Mouse (Mus musculus) myocyte (in vitro differentiated cells): ENCODE data around the gene Fam168a. TPM values are rescaled to one million over a fixed set of nuclear protein-coding genes. Genes with fewer than 3 reads are reported as not detected.

Experiments used
- H3K27me3 ChIP-seq: one replicate; pipeline ENCODE4 v1.6.1; 2011; ENCODE audit not compliant: control insufficient read depth, insufficient read depth, insufficient read length
- H3K36me3 ChIP-seq: one replicate; pipeline ENCODE4 v1.6.1; 2011; ENCODE audit not compliant: control insufficient read depth, insufficient read depth
- H3K4me2 ChIP-seq: one replicate; pipeline ENCODE4 v1.6.1; 2011; ENCODE audit warnings: low read depth, control low read depth
- H3K4me3 ChIP-seq: one replicate; pipeline ENCODE4 v1.5.1; 2011; ENCODE audit warnings: mild to moderate bottlenecking, control low read depth, moderate library complexity
- H3K79me2 ChIP-seq: one replicate; pipeline ENCODE4 v1.6.1; 2011; ENCODE audit not compliant: control insufficient read depth, insufficient read depth
- H3ac ChIP-seq: one replicate; pipeline ENCODE4 v1.6.1; 2011; ENCODE audit not compliant: control insufficient read depth, insufficient read length
- CEBPB ChIP-seq: IDR thresholded peaks from 2 replicates; pipeline ENCODE4 v1.6.1; 2011; ENCODE audit warnings: mild to moderate bottlenecking, moderate library complexity; ENCODE audit not compliant: poor library complexity, insufficient read depth, severe bottlenecking
- E2F4 ChIP-seq: IDR thresholded peaks from one replicate; pipeline ENCODE4 v1.6.1; 2011; ENCODE audit warnings: mild to moderate bottlenecking, control low read depth, moderate library complexity; ENCODE audit not compliant: insufficient read depth
- MAX ChIP-seq: IDR thresholded peaks from one replicate; pipeline ENCODE4 v1.6.1; 2011; ENCODE audit warnings: low read depth, mild to moderate bottlenecking, control low read depth
- MYOD1 ChIP-seq, 3 experiments: IDR thresholded peaks; one replicate each; pipeline ENCODE4 v1.6.1; 2011; ENCODE audit warnings: control low read depth in 2 of 3, low read depth in 2 of 3, mild to moderate bottlenecking in 2 of 3, moderate library complexity in 1 of 3; ENCODE audit not compliant: insufficient read length in 2 of 3, control insufficient read depth in 1 of 3
- MYOG ChIP-seq, 3 experiments: IDR thresholded peaks; one replicate each; pipeline ENCODE4 v1.6.1; 2011; ENCODE audit warnings: control low read depth in 2 of 3, low read depth in 2 of 3, mild to moderate bottlenecking in 2 of 3; ENCODE audit not compliant: insufficient read length in 2 of 3, control insufficient read depth in 1 of 3, insufficient read depth in 1 of 3
- POLR2A ChIP-seq: IDR thresholded peaks from one replicate; pipeline ENCODE4 v1.6.1; 2011; ENCODE audit warnings: low read depth, mild to moderate bottlenecking, control low read depth, moderate library complexity; ENCODE audit not compliant: insufficient read length
- POLR2AphosphoS2 ChIP-seq: IDR thresholded peaks from one replicate; pipeline ENCODE4 v1.6.1; 2011; ENCODE audit warnings: low read depth, control low read depth; ENCODE audit not compliant: insufficient read length
- REST ChIP-seq: IDR thresholded peaks from one replicate; pipeline ENCODE4 v1.6.1; 2011; ENCODE audit warnings: mild to moderate bottlenecking, control low read depth, moderate library complexity; ENCODE audit not compliant: insufficient read depth, insufficient read length
- SRF ChIP-seq: IDR thresholded peaks from one replicate; pipeline ENCODE4 v1.6.1; 2011; ENCODE audit warnings: low read depth; ENCODE audit not compliant: control insufficient read depth, insufficient read length
- TCF12 ChIP-seq: IDR thresholded peaks from one replicate; pipeline ENCODE4 v1.6.1; 2011; ENCODE audit warnings: mild to moderate bottlenecking, control low read depth; ENCODE audit not compliant: poor library complexity, insufficient read depth, severe bottlenecking
- TCF3 ChIP-seq: IDR thresholded peaks from one replicate; pipeline ENCODE4 v1.6.1; 2011; ENCODE audit warnings: low read depth, control low read depth; ENCODE audit not compliant: insufficient read length
- USF1 ChIP-seq: IDR thresholded peaks from one replicate; pipeline ENCODE4 v1.6.1; 2011; ENCODE audit warnings: low read depth, mild to moderate bottlenecking, control low read depth, moderate library complexity
- polyA plus RNA-seq: library from polyadenylated mRNA; unstranded; fragments of >200 nt; fragmentation: generic; extraction: Trizol; gene quantifications from one replicate; pipeline ENCODE4 v1.2.1, GENCODE M21; 2012; ENCODE audit warnings: missing spikeins

The Fam168a gene
- polyA plus RNA-seq, 1 experiment, result 21.7 TPM

- TF ChIP-seq CEBPB, result no peak
- no peak for TF ChIP-seq POLR2AphosphoS2
- no peak for TF ChIP-seq TCF3
- TF ChIP-seq SRF, result no peak
- no peak for TF ChIP-seq USF1
- Histone ChIP-seq H3K36me3 (no peaks in the 10 kb centered on the region), H3K4me3 (no peak overlapping the region), H3ac (no peak overlapping the region), H3K27me3 (no peaks in the 10 kb centered on the region), H3K4me2 (no peak overlapping the region), H3K79me2 (no peaks in the 10 kb centered on the region)
Measured at GRCm38 (mm10) chr7:100824661-100825060, 118.2 kb downstream of the Fam168a start.

GRCm38 (mm10) chr7:100828549-100828948, 122.1 kb downstream of the Fam168a start:
- no peak overlapping the region for H3K4me2 ChIP-seq
- H3K36me3 ChIP-seq, result no peaks in the 10 kb centered on the region
- no peak overlapping the region for H3K4me3 ChIP-seq
- TF ChIP-seq CEBPB (no peak), REST (no peak), TCF12 (no peak), POLR2AphosphoS2 (no peak), TCF3 (no peak), USF1 (no peak), E2F4 (no peak), MYOG (IDR thresholded peaks at IDR 0.05; ENCODE audit: control insufficient read depth in 1 of 3, insufficient read depth in 1 of 3, insufficient read length in 2 of 3, low read depth in 2 of 3) (no peak), POLR2A (no peak)
- no peaks in the 10 kb centered on the region for H3K79me2 ChIP-seq
- H3K27me3 ChIP-seq, result no peaks in the 10 kb centered on the region
- H3ac ChIP-seq, result no peak overlapping the region

- no peak overlapping the region for H3K4me2 ChIP-seq
- no peak overlapping the region for H3ac ChIP-seq
- H3K36me3 ChIP-seq, result no peaks in the 10 kb centered on the region
- TF ChIP-seq MYOG (IDR thresholded peaks at IDR 0.05; ENCODE audit: control insufficient read depth in 1 of 3, insufficient read depth in 1 of 3, insufficient read length in 2 of 3, low read depth in 2 of 3), result no peak
- no peak for TF ChIP-seq E2F4
- no peak for TF ChIP-seq POLR2A
- no peak for TF ChIP-seq POLR2AphosphoS2
- TF ChIP-seq USF1, result no peak
- TF ChIP-seq MAX, result no peak
- no peak for TF ChIP-seq TCF12
- TF ChIP-seq SRF, result no peak
- TF ChIP-seq CEBPB, result no peak
- no peak for TF ChIP-seq TCF3
- TF ChIP-seq REST, result no peak
- no peak for TF ChIP-seq MYOD1 (IDR thresholded peaks at IDR 0.05; ENCODE audit: control insufficient read depth in 1 of 3, insufficient read length in 2 of 3, low read depth in 2 of 3)
- no peak overlapping the region for H3K4me3 ChIP-seq
- no peaks in the 10 kb centered on the region for H3K27me3 ChIP-seq
- H3K79me2 ChIP-seq, result no peaks in the 10 kb centered on the region
Measured at GRCm38 (mm10) chr7:100833859-100834258, 127.4 kb downstream of the Fam168a start.

GRCm38 (mm10) chr7:100835168-100835567, 128.7 kb downstream of the Fam168a start:
- H3K36me3 ChIP-seq, result no peaks in the 10 kb centered on the region
- no peaks in the 10 kb centered on the region for H3K27me3 ChIP-seq
- TF ChIP-seq CEBPB, result no peak
- no peak for TF ChIP-seq MAX
- no peak for TF ChIP-seq E2F4
- TF ChIP-seq POLR2A, result no peak
- no peak for TF ChIP-seq REST
- TF ChIP-seq TCF3, result no peak
- no peak for TF ChIP-seq MYOG (IDR thresholded peaks at IDR 0.05; ENCODE audit: control insufficient read depth in 1 of 3, insufficient read depth in 1 of 3, insufficient read length in 2 of 3, low read depth in 2 of 3)
- TF ChIP-seq SRF, result no peak
- TF ChIP-seq TCF12, result no peak
- TF ChIP-seq USF1, result no peak
- TF ChIP-seq POLR2AphosphoS2, result no peak
- no peak for TF ChIP-seq MYOD1 (IDR thresholded peaks at IDR 0.05; ENCODE audit: control insufficient read depth in 1 of 3, insufficient read length in 2 of 3, low read depth in 2 of 3)
- H3K4me3 ChIP-seq, result no peak overlapping the region
- no peaks in the 10 kb centered on the region for H3K79me2 ChIP-seq
- H3ac ChIP-seq, result no peak overlapping the region
- H3K4me2 ChIP-seq, result no peak overlapping the region

GRCm38 (mm10) chr7:100835711-100836110, 129.3 kb downstream of the Fam168a start:
- TF ChIP-seq USF1, result no peak
- TF ChIP-seq TCF12, result no peak
- no peak for TF ChIP-seq E2F4
- no peak for TF ChIP-seq TCF3
- TF ChIP-seq POLR2AphosphoS2, result no peak
- no peak for TF ChIP-seq MYOG (IDR thresholded peaks at IDR 0.05; ENCODE audit: control insufficient read depth in 1 of 3, insufficient read depth in 1 of 3, insufficient read length in 2 of 3, low read depth in 2 of 3)
- TF ChIP-seq SRF, result no peak
- TF ChIP-seq MAX, result no peak
- no peaks in the 10 kb centered on the region for H3K36me3 ChIP-seq
- no peaks in the 10 kb centered on the region for H3K79me2 ChIP-seq
- H3K4me3 ChIP-seq, result no peak overlapping the region
- no peak overlapping the region for H3ac ChIP-seq
- no peak overlapping the region for H3K4me2 ChIP-seq
- H3K27me3 ChIP-seq, result no peaks in the 10 kb centered on the region
